Mouse (Mus musculus): ENCODE data around the gene Lbp.

The Lbp gene

DNA sequence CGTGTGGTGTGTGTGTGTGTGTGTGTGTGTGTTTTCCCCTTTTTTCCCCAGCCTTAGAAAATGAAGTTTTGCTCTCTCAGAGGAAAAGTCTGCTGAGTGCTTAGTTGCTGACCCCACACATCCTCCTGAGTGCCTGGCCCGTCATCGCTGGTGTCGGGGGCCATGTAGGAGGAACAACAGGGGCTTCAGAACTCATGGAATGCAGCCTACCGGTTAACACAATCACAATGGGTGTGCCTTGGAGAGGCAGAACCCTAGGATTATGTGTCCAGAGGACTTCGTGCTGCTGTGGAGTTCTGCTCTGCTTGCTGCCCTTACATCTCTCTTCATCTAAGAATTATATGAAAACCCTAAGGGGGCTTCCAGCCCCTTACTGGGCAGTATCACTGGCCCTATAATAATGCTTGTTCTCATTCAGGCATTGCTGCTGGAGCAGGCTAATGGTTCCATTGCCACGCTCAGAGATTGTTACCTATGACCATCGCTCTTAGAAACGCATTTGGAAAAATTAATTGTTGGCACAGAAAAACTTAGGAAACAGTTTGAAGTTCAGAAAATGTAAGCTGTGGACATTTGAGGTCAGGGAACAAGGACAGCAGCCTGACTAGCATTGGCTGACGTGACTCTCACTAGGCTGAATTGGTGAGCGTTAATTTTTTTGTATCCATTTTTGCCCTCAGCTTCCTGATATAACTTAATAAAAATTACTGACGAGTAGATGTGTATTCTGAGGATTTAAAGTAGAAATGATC lies 59.0 kb downstream of the Lbp start:
- DNase-seq, result no peak

DNA sequence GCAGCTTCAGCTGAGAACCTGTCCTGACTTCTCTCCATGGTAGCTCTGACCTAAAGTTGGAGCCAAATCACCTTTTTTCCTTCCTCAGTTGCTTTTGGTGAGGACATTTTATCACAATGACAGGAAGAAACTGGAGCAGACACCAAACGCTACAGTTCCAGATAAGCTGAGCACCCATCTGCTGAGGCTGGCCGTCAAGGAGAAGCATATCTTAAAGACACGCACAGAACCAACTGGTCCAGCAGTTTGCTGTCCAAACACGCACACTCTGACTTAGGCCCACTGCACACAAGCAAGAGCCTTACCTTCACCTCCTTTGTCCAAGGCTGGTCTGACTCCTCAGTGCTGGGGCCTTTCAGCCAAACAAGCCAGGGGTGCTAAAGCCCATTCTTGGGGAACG lies 61.4 kb downstream of the Lbp start:
- no peak for DNase-seq

DNA sequence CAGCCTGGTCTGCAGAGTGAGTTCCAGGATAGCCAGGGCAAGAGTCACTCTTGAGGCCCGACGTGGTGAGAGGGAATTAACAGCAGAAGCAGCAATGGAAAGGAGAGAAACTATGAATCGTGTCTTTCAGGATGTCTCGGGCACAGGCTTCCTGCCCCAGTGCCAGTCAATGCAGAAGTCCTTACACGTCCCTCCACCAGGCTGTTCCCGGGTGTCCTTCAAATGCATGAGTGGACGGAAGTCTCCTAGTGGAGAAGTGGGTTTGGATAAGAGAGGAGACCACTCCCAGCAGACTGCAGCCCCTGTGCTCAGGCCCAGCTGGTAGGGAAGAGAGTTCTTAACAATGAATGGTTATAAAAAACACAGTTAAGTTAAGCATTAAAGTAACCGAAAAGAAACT lies 62.0 kb downstream of the Lbp start:
- DNase-seq, result no peak

DNA sequence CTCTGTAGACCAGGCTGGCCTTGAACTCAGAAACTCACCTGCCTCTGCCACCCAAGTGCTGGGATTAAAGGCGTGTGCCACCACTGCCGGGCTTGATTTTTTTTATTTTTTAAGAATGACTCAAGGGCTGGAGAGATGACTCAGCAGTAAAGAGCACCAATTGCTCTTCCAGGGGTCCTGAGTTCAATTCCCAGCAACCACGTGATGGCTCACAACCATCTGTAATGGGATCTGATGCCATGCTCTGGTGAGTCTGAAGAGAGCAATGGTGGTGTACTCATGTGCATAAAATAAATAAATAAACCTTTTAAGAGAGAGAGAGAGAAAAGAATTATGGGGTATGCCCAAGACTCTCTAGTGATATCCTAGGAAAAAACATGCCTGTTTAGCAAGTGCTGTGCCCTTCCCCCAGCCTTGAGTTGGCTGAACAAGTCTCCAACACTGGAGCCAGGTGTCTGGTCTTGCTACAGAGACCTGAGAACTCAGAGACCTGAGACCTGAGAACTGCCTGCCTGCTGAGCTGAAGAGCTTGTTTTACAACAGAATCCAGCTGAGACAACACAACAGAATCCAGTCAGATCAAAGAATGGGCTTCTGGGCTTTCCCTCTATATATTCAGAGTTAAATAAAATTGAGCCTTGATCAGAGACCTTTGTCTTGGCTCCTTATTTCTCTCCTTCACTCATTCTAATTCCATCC lies 63.3 kb downstream of the Lbp start:
- DNase-seq, result no peak

GRCm38 (mm10) chr2:158370173-158370550 lies 63.9 kb downstream of the Lbp start:
- DNase-seq, result no peak

DNA sequence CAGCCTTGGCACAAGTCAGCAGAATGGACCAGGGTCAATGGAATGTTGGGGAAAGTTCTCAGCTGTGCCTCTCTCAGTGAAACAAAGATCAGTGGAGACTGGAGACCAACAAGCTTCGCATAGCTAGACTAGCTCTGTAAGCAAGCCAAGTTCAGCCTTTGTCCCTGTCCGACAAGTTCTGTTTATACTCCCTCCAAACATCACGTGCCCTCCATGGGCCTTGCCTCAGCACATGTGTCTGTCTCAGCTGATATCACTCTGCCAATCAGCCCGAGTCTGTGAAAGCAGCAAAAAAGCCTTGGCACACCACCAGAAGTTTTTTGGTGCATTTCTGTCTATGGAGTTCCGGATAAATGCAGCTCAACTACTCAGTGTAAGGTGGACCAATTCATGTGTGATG lies 66.8 kb downstream of the Lbp start:
- DNase-seq, result no peak

DNA sequence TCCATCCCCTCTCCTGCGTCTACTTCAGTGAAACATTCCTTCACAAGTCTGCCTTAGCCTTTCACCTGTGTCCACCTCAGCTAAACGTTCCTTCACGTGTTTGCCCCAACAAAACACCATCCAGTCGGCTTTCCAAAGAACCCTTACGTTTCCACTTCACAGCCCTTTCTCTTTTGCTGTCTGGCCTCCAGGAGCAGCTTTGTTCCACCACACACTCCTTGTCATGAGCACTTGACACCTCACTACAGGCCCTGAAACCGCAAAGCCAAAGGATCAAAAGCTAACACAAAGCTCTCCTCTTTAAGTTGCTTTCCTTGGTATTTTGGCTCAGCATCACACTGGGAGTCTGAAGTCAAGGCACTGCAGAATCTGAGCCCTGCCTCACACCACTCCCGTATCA lies 67.2 kb downstream of the Lbp start:
- no peak for DNase-seq

GRCm38 (mm10) chr2:158375443-158376122 lies 69.3 kb downstream of the Lbp start, which contains the start of gene Snhg11:
TSS of gene Snhg11 (plus strand) at chr2:158375638.
- peak; percentile 87 for DNase-seq

- no peak for DNase-seq
These were observed 69.9 kb downstream of the Lbp start for GRCm38 (mm10) chr2:158376123-158376687.

GRCm38 (mm10) chr2:158376798-158377197 lies 70.5 kb downstream of the Lbp start:
- peak; percentile 37 for DNase-seq

DNA sequence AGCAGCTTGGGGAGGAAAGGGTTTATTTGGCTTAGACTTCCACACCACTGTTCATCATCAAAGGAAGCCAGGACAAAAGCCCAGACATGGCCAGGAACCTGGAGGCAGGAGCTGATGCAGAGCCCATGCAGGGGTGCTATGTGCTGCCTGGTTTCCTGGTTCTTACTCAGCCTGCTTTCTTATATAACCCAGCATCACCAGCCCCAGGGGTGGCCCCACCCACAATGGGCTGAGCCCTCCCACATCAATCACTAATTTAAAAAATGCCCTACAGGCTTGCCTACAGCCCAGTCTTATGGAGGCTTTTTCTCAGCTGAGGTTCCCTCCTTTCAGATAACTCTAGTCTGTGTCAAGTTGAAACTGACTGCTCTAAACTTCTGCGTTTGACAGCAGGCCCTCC lies 71.5 kb downstream of the Lbp start:
- no peak for DNase-seq

- DNase-seq, result peak; percentile 73
These were observed 73.2 kb downstream of the Lbp start for GRCm38 (mm10) chr2:158379354-158380078.

Measured in layer of hippocampus, adult 9-11 months (tissue).